In the genomic region with DNA sequence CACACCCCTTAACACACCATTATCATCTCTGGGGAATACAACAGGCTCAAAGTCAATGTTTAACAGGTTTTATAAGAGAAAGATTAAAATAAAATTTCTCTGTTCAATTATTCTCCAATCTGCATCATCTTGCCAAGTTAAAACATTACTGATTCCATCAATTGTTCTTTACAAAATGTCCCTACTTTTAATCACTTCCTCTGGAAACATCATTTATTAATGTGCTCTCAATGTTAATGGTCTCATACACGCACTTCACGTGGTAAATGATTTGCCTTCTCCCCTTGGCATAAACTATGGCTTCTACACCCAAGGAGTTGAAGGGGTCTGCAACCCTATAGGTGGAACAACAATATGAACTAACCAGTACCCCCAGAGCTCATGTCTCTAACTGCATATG, we compare ENCODE assay signal across 30 mouse cellular contexts. TPM values are rescaled to one million over a fixed set of nuclear protein-coding genes. Genes with fewer than 3 reads are reported as not detected.
"Had no signal": no experiment of that assay in that cellular context is flagged by ENCODE, and none has a peak within 500 bp of the region (broad histone marks: within the 10 kb centered on the region; RNA-seq: fewer than 3 reads in every experiment).

No protein-coding gene starts in this region.

- H3K36me3 ChIP-seq: embryonic facial prominence, embryonic 10.5 days; embryonic facial prominence, embryonic 12.5 days; embryonic facial prominence, embryonic 13.5 days; embryonic facial prominence, embryonic 15.5 days; forebrain, embryonic 10.5 days; forebrain, embryonic 12.5 days; forebrain, embryonic 15.5 days had no signal

- H3K27ac ChIP-seq: embryonic facial prominence, embryonic 10.5 days; embryonic facial prominence, embryonic 12.5 days; embryonic facial prominence, embryonic 13.5 days; embryonic facial prominence, embryonic 15.5 days; forebrain, embryonic 10.5 days; forebrain, embryonic 12.5 days; forebrain, embryonic 13.5 days; forebrain, embryonic 15.5 days; gastrocnemius, adult 2 months; heart, adult 2 months had no signal

- H3K4me3 ChIP-seq: embryonic facial prominence, embryonic 10.5 days; embryonic facial prominence, embryonic 12.5 days; embryonic facial prominence, embryonic 13.5 days; embryonic facial prominence, embryonic 15.5 days; erythroblast, embryonic 14.5 days; forebrain, embryonic 10.5 days; forebrain, embryonic 12.5 days; forebrain, embryonic 13.5 days; forebrain, embryonic 15.5 days; gastrocnemius, adult 2 months; heart, adult 2 months had no signal

- H3K27me3 ChIP-seq: embryonic facial prominence, embryonic 12.5 days; embryonic facial prominence, embryonic 13.5 days; embryonic facial prominence, embryonic 15.5 days; forebrain, embryonic 12.5 days; forebrain, embryonic 13.5 days; forebrain, embryonic 15.5 days had no signal

- H3K4me1 ChIP-seq: embryonic facial prominence, embryonic 10.5 days; embryonic facial prominence, embryonic 12.5 days; embryonic facial prominence, embryonic 13.5 days; embryonic facial prominence, embryonic 15.5 days; forebrain, embryonic 10.5 days; forebrain, embryonic 12.5 days; forebrain, embryonic 13.5 days; forebrain, embryonic 15.5 days had no signal

- DNase-seq: cerebellum, adult 2 months; cerebellum, adult 8-10 months; cerebellum, adult 9-10 months; cerebellum, adult 9-11 months; cerebellum, postnatal 10 days; cerebellum, postnatal 14 days; cerebellum, postnatal 25 days; cerebellum, postnatal 36 days; embryo, embryonic 11 days; forebrain, postnatal 0 days; gastrocnemius, adult 2 months; gastrocnemius, postnatal 10 days; gastrocnemius, postnatal 14 days; gastrocnemius, postnatal 25 days; gastrocnemius, postnatal 36 days; heart, adult 18-20 months; heart, adult 2 months had no signal

RNA-seq across cellular contexts. Expression of gene Cyp2j13, which starts 17.2 kb away (rescaled TPM):
- polyA plus RNA-seq: cerebellum, adult 2 months; cortical plate, adult 2 months; embryonic facial prominence, embryonic 13.5 days; embryonic facial prominence, embryonic 14.5 days; embryonic facial prominence, embryonic 15.5 days; erythroblast, embryonic 14.5 days; forebrain, embryonic 12.5 days; forebrain, embryonic 14.5 days; forebrain, embryonic 16.5 days; forebrain, postnatal 0 days; heart, adult 2 months had no signal
